Mouse (Mus musculus) erythroblast, embryonic 14.5 days (primary cell): ENCODE measurements around the gene Rfc1. TPM values are rescaled to one million over a fixed set of nuclear protein-coding genes. Genes with fewer than 3 reads are reported as not detected.

Source experiments
- H3K27me3 ChIP-seq: 2 replicates; pipeline ENCODE4 v1.6.1; 2012; ENCODE audit warnings: inconsistent platforms; ENCODE audit not compliant: control insufficient read depth
- H3K36me3 ChIP-seq: 2 replicates; pipeline ENCODE4 v1.6.1; 2012; ENCODE audit warnings: mild to moderate bottlenecking, inconsistent platforms; ENCODE audit not compliant: control insufficient read depth
- H3K4me1 ChIP-seq: 2 replicates; pipeline ENCODE4 v1.6.1; 2012; ENCODE audit warnings: inconsistent platforms; ENCODE audit not compliant: control insufficient read depth
- H3K4me3 ChIP-seq: replicated peaks from 2 replicates; pipeline ENCODE3; 2012; ENCODE audit warnings: moderate library complexity, mild to moderate bottlenecking, inconsistent platforms
- H3K9me3 ChIP-seq: 2 replicates; pipeline ENCODE4 v1.6.1; 2012; ENCODE audit warnings: low read length, inconsistent platforms, mixed read lengths; ENCODE audit not compliant: control insufficient read depth
- GATA1 ChIP-seq: IDR thresholded peaks from 2 replicates; pipeline ENCODE4 v1.6.1; 2012; ENCODE audit warnings: low read length, inconsistent platforms, mixed read lengths
- TAL1 ChIP-seq: IDR thresholded peaks from 3 replicates; pipeline ENCODE4 v1.6.1; 2012; ENCODE audit warnings: low read length, inconsistent platforms, mixed read lengths
- polyA plus RNA-seq: library from polyadenylated mRNA; stranded (reverse); fragments of >175 nt; gene quantifications from 2 replicates; pipeline ENCODE4 v1.2.3, GENCODE M21; 2012

Gene Rfc1
- polyA plus RNA-seq, 1 experiment: 0.98 TPM

DNA sequence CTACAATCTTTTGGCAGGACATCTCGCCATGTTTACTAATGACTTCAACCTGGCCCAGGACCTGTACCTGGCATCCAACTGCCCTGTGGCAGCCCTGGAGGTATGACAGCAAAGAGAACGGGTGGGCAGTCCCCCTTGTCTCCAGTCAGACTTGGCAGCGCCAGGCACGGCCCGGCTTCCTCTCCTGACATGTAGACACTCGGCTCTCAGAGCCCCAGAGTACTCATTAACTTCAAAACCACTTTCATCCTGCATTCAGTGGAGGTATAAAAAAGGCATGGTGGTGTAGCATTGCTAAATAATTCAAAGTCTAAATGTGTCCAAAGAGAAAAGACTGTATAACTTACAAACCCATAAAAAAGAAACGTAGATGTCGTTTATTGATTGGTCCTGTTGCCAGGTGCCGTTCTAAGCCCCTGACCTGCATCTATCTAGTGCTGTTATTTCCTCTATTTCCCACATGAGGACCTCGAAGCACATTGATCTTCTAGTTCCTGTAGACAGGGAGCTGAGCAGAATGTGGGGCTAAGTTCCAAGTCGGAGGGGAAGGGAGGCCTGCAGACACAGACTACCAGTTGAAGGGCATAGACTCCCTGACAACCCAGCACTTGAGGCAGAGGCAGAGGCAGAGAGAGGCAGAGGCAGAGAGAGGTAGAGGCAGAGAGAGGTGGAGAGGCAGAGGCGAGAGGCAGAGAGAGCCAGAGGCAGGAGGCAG is 104.0 kb downstream of the Rfc1 start:
- Histone ChIP-seq H3K4me1 (no peaks in the 10 kb centered on the region), H3K27me3 (no peaks in the 10 kb centered on the region), H3K36me3 (no peaks in the 10 kb centered on the region; the same call in 1 of the 2 replicates), H3K9me3 (no peaks in the 10 kb centered on the region), H3K4me3 (no peak overlapping the region)
- TF ChIP-seq GATA1: no peak
- TF ChIP-seq TAL1: no peak

DNA sequence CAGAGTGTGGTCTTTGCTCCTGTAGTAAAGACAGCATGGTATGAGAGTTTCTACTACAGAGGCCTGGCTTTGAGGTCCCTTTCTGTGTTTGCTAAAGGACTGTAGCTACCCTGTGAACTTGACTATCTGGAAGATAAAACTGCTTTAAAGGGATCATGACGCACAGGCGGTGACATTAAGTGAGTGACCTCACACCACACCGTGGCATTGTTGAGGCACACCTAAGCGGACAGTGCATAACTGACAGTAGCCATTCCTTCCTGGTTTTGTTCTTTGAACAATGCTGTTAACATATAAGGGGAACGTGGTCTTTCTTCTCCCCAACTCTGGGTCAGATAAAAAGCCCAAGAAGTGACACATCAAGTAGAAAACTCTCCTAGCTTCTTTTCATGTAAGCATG is 111.4 kb downstream of the Rfc1 start:
- no peaks in the 10 kb centered on the region; the same call in 1 of the 2 replicates for H3K36me3 ChIP-seq
- H3K4me1 ChIP-seq: no peaks in the 10 kb centered on the region
- H3K27me3 ChIP-seq: no peaks in the 10 kb centered on the region
- TF ChIP-seq GATA1 (no peak), TAL1 (no peak)
- no peak overlapping the region for H3K4me3 ChIP-seq
- H3K9me3 ChIP-seq: no peaks in the 10 kb centered on the region

DNA sequence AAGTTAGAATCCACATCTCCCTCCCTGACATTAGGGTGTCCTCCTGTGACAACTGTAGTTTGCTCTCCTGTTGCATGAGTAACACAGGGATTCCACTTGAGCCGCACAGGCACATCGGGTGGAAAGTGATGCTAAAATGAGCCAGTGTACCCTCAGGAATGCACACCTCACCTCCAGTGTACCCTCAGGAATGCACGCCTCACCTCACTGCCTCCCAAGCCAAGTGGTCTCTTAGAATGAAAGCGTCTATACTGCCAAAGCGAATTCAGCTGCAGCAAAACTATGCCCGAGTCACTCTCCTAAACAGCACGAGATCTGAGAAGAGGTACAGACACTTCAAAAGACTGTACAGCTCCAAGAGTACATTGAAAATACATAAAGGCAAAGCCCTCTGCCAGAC is 114.4 kb downstream of the Rfc1 start:
- Histone ChIP-seq H3K4me1 (no peaks in the 10 kb centered on the region), H3K27me3 (no peaks in the 10 kb centered on the region), H3K36me3 (no peaks in the 10 kb centered on the region), H3K9me3 (no peaks in the 10 kb centered on the region), H3K4me3 (no peak overlapping the region)
- no peak for TF ChIP-seq GATA1
- no peak for TF ChIP-seq TAL1

DNA sequence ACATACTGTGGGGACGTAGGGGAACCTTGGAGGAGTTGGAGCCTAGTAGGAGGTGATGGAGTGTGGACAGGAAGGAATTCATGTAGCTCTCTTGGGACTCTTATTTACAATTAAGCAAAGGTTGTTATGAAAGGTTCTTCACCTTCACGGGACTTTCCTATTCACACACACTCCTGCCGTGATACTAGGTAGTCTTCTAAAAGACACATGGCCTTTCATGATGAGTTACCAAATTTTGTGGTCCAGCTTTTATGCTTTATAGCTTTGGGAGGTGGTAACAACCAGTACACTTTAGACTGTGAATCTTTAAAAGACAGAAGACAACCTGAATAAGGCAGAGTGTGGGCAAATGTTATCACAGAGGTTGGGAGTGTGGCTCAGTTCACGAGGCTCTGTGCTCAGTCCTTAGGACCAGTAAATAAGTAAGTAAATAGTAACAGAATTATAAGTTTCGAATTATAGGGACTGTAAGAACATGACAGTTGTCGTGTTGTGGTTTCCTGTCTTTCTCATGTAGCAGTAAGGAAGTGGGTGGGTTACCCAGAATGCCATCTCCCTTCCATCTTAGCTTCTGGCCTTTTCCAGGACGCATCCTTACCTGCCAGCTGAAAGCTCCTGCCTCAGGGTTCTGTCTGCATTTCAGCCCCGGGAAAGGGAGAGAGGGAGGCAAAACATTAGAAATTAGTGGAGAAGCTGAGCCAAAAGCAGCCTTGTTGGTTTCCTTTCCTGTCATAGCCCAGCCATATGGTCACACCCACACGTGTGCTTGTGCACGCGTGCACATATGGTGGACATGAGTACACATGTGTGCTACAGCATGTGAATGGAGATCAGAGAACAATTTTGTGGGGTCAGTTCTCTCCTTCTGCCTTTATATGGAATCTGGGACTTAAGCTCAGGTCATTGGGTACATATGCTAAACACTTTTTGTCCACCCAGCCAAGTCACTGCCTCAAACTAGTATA is 117.9 kb downstream of the Rfc1 start:
- H3K9me3 ChIP-seq: no peaks in the 10 kb centered on the region
- no peaks in the 10 kb centered on the region for H3K36me3 ChIP-seq
- TF ChIP-seq TAL1: no peak
- TF ChIP-seq GATA1: no peak
- no peaks in the 10 kb centered on the region for H3K27me3 ChIP-seq
- H3K4me3 ChIP-seq: no peak overlapping the region
- no peaks in the 10 kb centered on the region for H3K4me1 ChIP-seq

DNA sequence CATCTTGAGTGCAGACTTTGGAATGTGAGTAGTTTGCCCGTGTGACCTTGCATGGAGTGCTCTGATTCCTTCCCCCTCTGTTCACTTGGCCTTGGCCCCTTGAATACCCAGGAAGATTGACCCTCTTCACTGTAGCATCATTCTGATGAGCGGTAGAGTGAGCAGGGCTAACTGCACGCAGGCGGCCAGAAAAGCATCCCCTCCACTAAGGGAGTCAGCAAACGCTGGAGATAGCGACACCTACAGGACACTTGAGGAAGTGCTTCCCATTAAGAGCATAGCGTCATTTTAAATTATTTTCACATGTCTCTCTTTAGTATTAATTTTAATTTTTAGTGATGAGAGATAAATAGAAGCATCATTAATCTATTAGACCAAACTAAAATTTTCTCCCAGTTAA is 122.1 kb downstream of the Rfc1 start:
- no peaks in the 10 kb centered on the region for H3K4me1 ChIP-seq
- H3K4me3 ChIP-seq: no peak overlapping the region
- H3K36me3 ChIP-seq: no peaks in the 10 kb centered on the region
- no peaks in the 10 kb centered on the region for H3K27me3 ChIP-seq
- H3K9me3 ChIP-seq: no peaks in the 10 kb centered on the region
- TF ChIP-seq GATA1 (no peak), TAL1 (no peak)

Other genes starting within 250 kb of the Rfc1 start
- gene Tmem156, start 243.5 kb downstream of the Rfc1 start, polyA plus RNA-seq: not detected in 2 replicates
- 0.01 TPM in 1 of 2 replicates, not detected in the other for gene Klhl5, start 228.1 kb downstream of the Rfc1 start, polyA plus RNA-seq
- 0.03 TPM in 1 of 2 replicates, not detected in the other for gene Wdr19, start 136.0 kb downstream of the Rfc1 start, polyA plus RNA-seq
- gene Klb, start 12.6 kb upstream of the Rfc1 start, polyA plus RNA-seq: 0.01 and 0.02 TPM in 2 replicates
- 7.0 and 12.0 TPM in 2 replicates for gene Rpl9, start 55.8 kb upstream of the Rfc1 start, polyA plus RNA-seq
- 0.31 and 0.35 TPM in 2 replicates for gene Lias, start 55.8 kb upstream of the Rfc1 start, polyA plus RNA-seq
- 0.05 and 0.14 TPM in 2 replicates for gene Ugdh, start 100.3 kb upstream of the Rfc1 start, polyA plus RNA-seq
- gene Gm43552, start 157.2 kb upstream of the Rfc1 start, polyA plus RNA-seq: not detected in 2 replicates
- gene Smim14, start 201.5 kb upstream of the Rfc1 start, polyA plus RNA-seq: 0.05 and 0.21 TPM in 2 replicates
- gene Ube2k, start 201.6 kb upstream of the Rfc1 start, polyA plus RNA-seq: 12.7 and 15.7 TPM in 2 replicates